Mouse (Mus musculus): ENCODE measurements around the gene Ugcg. TPM values are rescaled to one million over a fixed set of nuclear protein-coding genes. Genes with fewer than 3 reads are reported as not detected.

Ugcg gene
- polyA plus RNA-seq, 1 experiment from 2014 or later: 20.3 TPM

DNA sequence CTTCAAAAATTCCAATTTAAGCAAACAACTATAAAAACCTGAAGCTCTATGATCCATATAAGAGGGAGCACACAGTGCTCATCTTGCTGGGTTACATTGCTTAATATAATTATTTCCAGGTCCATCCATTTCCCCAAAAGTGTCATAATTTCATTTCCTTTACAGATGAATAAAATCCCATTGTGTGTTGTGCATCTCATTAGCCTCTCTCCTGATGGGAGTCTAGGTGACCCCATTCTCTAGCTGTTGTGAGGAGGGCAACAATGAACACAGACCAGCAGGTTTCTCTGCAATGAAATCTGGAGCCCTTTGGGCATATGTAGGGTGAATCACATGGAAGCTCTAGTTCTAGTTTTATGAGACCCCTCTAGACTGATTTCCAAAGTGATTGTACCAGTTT, 39.9 kb downstream of the Ugcg start:
- Histone ChIP-seq H3K27me3 (replicated peaks; ENCODE audit: control insufficient read depth, insufficient read depth, low read length) (no peaks in the 10 kb centered on the region), H3K27ac (ENCODE audit: low read depth, low read length) (no peak overlapping the region), H3K9ac (ENCODE audit: low read depth, low read length) (no peak overlapping the region), H3K9me3 (ENCODE audit: control insufficient read depth) (no peaks in the 10 kb centered on the region), H3K36me3 (ENCODE audit: control insufficient read depth, insufficient read depth) (no peaks in the 10 kb centered on the region), H3K4me2 (replicated peaks; ENCODE audit: low read depth) (no peak overlapping the region), H3K4me3 (ENCODE audit: low read depth, low read length) (no peak overlapping the region), H3K4me1 (replicated peaks; ENCODE audit: control insufficient read depth, insufficient read depth, low read length) (no peaks in the 10 kb centered on the region)
- TF ChIP-seq CTCF (IDR thresholded peaks at IDR 0.05; ENCODE audit: low read depth): no peak
- no peak for ATAC-seq

DNA sequence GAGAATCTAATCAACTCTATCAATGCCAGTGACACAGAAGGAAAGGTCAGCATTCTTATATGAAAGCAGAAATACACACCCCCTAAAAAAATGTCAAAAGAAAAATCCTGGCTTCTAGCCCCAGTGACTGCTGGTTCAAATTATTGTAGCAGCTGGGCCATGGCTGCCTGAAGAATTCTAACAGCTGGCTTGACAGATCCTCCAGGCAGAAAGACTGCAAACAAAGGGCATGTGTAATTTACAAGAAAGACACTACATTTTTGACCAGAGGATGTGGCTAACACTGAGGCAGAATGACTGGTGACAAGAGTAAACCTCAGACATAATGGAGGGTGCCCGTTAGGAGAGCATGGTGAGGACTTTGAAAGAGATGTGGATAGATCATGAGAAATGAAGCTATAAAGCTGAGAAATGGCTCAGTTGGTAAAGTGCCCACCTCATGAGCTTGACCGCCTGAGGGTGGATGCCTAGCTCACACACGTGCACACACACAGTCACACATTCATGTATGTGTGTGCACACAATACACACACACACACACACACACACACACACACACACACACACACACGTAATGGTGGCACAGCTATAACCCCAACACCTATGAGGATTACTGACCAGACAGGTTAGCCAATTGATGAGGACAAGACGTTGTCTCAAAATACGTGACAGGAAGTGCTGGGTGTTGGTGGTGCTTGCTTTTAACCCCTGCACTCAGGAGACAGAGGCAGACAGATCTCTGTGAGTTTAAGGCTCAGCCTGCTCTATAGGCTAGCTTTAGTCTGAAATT, 42.4 kb downstream of the Ugcg start:
- Histone ChIP-seq H3K27ac (ENCODE audit: low read depth, low read length) (no peak overlapping the region), H3K4me3 (ENCODE audit: low read depth, low read length) (no peak overlapping the region), H3K36me3 (ENCODE audit: control insufficient read depth, insufficient read depth) (no peaks in the 10 kb centered on the region), H3K9me3 (ENCODE audit: control insufficient read depth) (no peaks in the 10 kb centered on the region), H3K4me1 (replicated peaks; ENCODE audit: control insufficient read depth, insufficient read depth, low read length) (no peaks in the 10 kb centered on the region), H3K4me2 (replicated peaks; ENCODE audit: low read depth) (no peak overlapping the region), H3K27me3 (replicated peaks; ENCODE audit: control insufficient read depth, insufficient read depth, low read length) (no peaks in the 10 kb centered on the region), H3K9ac (ENCODE audit: low read depth, low read length) (no peak overlapping the region)
- no peak for ATAC-seq
- WGBS: 76% methylated on average over 6 of the region's 6 CpGs
- no peak for TF ChIP-seq CTCF (IDR thresholded peaks at IDR 0.05; ENCODE audit: low read depth)

GRCm38 (mm10) chr4:59234014-59234413, 45.0 kb downstream of the Ugcg start:
- Histone ChIP-seq H3K4me3 (ENCODE audit: low read depth, low read length) (no peak overlapping the region), H3K27ac (ENCODE audit: low read depth, low read length) (no peak overlapping the region), H3K4me2 (replicated peaks; ENCODE audit: low read depth) (no peak overlapping the region), H3K27me3 (replicated peaks; ENCODE audit: control insufficient read depth, insufficient read depth, low read length) (no peaks in the 10 kb centered on the region), H3K9me3 (ENCODE audit: control insufficient read depth) (no peaks in the 10 kb centered on the region), H3K9ac (ENCODE audit: low read depth, low read length) (no peak overlapping the region), H3K4me1 (replicated peaks; ENCODE audit: control insufficient read depth, insufficient read depth, low read length) (no peaks in the 10 kb centered on the region), H3K36me3 (ENCODE audit: control insufficient read depth, insufficient read depth) (no peaks in the 10 kb centered on the region)
- no peak for ATAC-seq
- 100% methylated on average over 7 of the region's 10 CpGs for WGBS
- TF ChIP-seq CTCF (IDR thresholded peaks at IDR 0.05; ENCODE audit: low read depth): no peak

GRCm38 (mm10) chr4:59234451-59235216, 45.6 kb downstream of the Ugcg start:
- WGBS: 86% methylated on average over 23 of the region's 23 CpGs
- no peak for ATAC-seq

DNA sequence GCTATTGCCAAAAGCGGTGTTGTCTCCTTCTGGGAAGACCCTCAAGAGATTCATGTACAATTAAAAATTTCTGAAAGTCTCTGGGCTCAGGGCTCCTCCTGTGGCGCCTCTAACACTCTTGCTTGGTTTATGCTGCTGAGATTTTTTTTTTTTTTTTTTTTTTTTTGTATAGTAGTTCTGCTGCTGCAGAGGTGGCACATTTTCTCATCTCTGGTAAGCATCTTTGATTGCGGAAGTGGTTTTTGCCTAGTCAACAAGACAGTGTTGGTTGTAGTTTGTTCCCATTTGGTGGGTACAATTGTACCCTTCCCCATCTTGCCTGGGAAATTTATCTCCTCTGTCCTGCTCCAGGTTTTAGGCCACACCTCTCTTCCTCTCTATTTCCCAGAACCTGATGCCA, 47.3 kb downstream of the Ugcg start:
- no peak for ATAC-seq
- H3K4me3 ChIP-seq (ENCODE audit: low read depth, low read length): no peak overlapping the region
- no peak overlapping the region for H3K27ac ChIP-seq (ENCODE audit: low read depth, low read length)
- H3K27me3 ChIP-seq (replicated peaks; ENCODE audit: control insufficient read depth, insufficient read depth, low read length): no peaks in the 10 kb centered on the region
- H3K4me1 ChIP-seq (replicated peaks; ENCODE audit: control insufficient read depth, insufficient read depth, low read length): 0 out of 2 replicates have a peak, but pooled peaks cover 3% of the 10 kb centered on the region
- no peak for TF ChIP-seq CTCF (IDR thresholded peaks at IDR 0.05; ENCODE audit: low read depth)
- H3K9me3 ChIP-seq (ENCODE audit: control insufficient read depth): no peaks in the 10 kb centered on the region
- no peak overlapping the region for H3K9ac ChIP-seq (ENCODE audit: low read depth, low read length)
- 87% methylated on average over 3 of the region's 3 CpGs for WGBS
- no peaks in the 10 kb centered on the region for H3K36me3 ChIP-seq (ENCODE audit: control insufficient read depth, insufficient read depth)
- H3K4me2 ChIP-seq (replicated peaks; ENCODE audit: low read depth): no peak overlapping the region

More at GRCm38 (mm10) chr4:59234451-59235216, 45.6 kb downstream of the Ugcg start:
- H3K36me3 ChIP-seq (ENCODE audit: control insufficient read depth, insufficient read depth): no peaks in the 10 kb centered on the region
- H3K4me2 ChIP-seq (replicated peaks; ENCODE audit: low read depth): no peak overlapping the region
- no peak overlapping the region for H3K9ac ChIP-seq (ENCODE audit: low read depth, low read length)
- TF ChIP-seq CTCF (IDR thresholded peaks at IDR 0.05; ENCODE audit: low read depth): no peak
- no peaks in the 10 kb centered on the region for H3K9me3 ChIP-seq (ENCODE audit: control insufficient read depth)
- H3K27me3 ChIP-seq (replicated peaks; ENCODE audit: control insufficient read depth, insufficient read depth, low read length): no peaks in the 10 kb centered on the region
- no peak overlapping the region for H3K4me3 ChIP-seq (ENCODE audit: low read depth, low read length)
- H3K27ac ChIP-seq (ENCODE audit: low read depth, low read length): no peak overlapping the region
- no peaks in the 10 kb centered on the region for H3K4me1 ChIP-seq (replicated peaks; ENCODE audit: control insufficient read depth, insufficient read depth, low read length)

GRCm38 (mm10) chr4:59238641-59239311, 49.7 kb downstream of the Ugcg start:
- Histone ChIP-seq H3K27ac (ENCODE audit: low read depth, low read length) (peak overlapping the region; percentile 89), H3K9ac (ENCODE audit: low read depth, low read length) (no peak overlapping the region), H3K4me3 (ENCODE audit: low read depth, low read length) (no peak overlapping the region), H3K9me3 (ENCODE audit: control insufficient read depth) (no peaks in the 10 kb centered on the region), H3K4me1 (replicated peaks; ENCODE audit: control insufficient read depth, insufficient read depth, low read length) (0 out of 2 replicates have a peak, but pooled peaks cover 6% of the 10 kb centered on the region), H3K36me3 (ENCODE audit: control insufficient read depth, insufficient read depth) (no peaks in the 10 kb centered on the region), H3K27me3 (replicated peaks; ENCODE audit: control insufficient read depth, insufficient read depth, low read length) (no peaks in the 10 kb centered on the region), H3K4me2 (replicated peaks; ENCODE audit: low read depth) (no peak overlapping the region)
- no peak for TF ChIP-seq CTCF (IDR thresholded peaks at IDR 0.05; ENCODE audit: low read depth)
- ATAC-seq: no peak
- WGBS: 50% methylated on average over 9 of the region's 9 CpGs
